Mouse (Mus musculus): ENCODE results near the gene Selenow.

Gene Selenow

DNA sequence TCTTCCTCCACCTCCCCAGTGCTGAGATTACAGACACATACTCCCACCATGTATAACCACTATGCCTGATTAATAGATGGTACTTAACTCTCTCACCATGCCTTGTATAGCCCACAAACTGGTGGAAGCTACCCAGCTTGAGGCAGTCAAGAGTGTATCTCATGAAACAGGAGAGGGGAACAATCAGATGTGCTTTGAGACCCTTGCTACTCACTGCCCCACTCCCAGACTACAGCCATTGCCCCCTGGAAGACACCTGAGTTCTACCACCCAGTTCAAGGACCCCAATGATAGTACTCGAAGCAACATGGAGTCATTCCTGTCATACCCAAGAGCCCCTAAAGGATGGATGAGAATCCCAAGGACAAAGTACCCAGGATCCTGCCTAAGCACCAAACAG lies 15.6 kb downstream of the Selenow start:
- DNase-seq (ENCODE audit: low spot score in 2 of 2) = no peak

DNA sequence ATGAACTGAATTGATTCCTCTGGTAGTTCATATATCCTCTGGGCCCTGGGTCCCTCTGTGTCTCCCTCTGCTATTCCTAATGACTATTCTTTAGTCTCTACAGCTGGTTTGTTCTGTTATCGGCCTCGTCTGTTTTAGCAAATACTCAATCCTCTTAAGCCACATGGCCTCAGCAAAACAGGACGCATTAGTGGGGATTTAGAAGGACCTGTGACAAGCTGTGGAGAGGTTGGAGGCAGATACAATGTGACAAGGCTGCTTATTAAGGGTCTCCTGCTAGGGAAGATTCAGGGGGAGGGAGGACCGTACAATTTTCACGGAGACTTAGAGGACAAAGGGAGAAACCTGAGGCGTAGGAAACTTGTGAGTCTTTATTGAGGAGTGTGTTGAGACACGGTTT lies 16.3 kb downstream of the Selenow start:
- no peak for DNase-seq (ENCODE audit: low spot score in 2 of 2)

DNA sequence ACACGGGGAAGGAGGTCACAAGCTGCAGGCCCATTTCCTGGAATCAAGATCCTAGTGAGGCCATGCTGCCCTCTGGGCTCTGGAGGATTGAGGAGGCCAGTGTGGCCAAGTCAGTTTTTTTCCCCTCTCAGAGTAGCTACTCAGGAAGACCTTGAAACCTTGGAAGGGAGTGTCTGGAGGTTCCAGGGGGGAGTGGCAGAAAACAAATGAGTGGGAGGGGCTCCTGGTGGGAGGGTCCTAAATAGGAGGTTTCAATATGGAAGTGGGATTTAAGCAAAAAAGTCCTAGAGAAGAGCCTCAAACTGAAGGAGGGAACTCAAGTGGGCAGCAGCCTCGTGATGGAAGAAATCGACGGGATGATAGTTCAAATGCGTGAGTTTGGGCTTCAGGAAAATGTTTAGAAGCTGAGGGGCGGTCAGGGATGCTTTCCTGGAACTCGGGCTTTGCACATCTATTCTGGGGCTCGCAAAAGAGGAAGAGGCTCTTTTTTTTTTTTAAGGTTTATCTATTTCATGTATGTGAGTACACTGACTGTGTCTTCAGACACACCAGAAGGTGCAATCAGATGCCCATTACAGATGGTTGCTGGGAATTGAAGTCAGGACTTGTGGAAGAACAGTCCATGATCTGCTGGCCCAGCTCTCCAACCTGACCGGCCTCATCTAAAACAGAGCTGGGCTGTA lies 20.7 kb downstream of the Selenow start:
- DNase-seq (ENCODE audit: low spot score in 2 of 2) = no peak

DNA sequence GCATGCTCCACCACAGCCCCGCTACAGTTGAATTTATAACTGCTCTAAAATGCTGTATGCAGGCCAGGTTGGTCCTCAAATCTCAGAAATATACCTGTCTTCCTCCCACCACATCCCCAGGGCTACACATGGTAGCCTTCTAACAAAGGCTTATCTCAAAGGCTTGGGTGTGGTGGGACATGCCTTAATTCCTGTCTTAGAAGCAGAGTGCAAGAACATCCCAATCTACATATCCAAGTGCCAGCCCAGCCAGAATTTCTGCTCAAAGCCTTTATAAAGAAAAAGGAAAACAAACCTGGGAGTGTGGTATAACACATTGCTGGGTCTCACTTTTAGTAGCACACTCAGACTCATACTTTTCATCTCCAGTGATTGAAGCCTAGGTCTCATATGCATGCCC lies 28.0 kb downstream of the Selenow start:
- DNase-seq (ENCODE audit: low spot score in 2 of 2) = no peak

DNA sequence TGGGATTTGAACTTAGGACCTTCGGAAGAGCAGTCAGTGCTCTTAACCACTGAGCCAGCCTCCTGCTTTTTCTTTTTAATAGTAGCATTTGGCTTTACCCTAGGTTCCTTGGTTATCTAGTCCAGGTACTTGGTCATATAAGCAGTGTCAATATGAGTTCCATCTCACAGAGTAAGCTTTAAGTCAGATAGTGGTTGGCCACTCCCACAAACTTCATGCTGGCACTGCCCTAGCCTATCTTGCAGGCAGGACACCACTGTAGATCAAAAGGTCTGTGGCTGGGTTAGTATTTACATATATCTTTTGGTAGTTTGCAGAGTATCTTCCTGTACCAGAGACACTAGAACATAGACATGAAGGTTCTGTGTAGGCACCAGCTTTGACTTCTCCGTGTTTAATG lies 38.1 kb downstream of the Selenow start:
- no peak for DNase-seq (ENCODE audit: low spot score in 2 of 2)

DNA sequence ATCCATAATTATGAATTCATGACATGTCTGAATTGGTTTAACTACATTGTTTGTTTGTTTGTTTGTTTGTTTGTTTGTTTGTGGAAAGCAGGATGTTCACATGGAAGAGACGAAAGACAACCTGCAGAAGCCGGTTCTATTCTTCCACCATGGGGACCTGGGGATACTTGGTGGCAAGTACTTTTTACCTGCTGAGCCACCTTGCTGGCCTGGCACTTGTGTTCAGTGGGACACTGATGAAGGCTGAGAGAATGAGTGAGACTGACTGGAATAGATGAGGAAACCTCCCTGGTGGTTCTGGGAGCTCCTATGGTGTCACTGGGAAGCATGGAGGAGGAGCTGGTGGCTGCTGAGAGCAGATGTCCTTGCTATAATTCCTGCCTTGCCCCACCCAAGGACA lies 39.9 kb downstream of the Selenow start, which contains the start of gene Crxos:
TSS of gene Crxos (plus strand) at position 301 of the 400 bp plus-strand sequence.
- no peak for DNase-seq (ENCODE audit: low spot score in 2 of 2)

DNA sequence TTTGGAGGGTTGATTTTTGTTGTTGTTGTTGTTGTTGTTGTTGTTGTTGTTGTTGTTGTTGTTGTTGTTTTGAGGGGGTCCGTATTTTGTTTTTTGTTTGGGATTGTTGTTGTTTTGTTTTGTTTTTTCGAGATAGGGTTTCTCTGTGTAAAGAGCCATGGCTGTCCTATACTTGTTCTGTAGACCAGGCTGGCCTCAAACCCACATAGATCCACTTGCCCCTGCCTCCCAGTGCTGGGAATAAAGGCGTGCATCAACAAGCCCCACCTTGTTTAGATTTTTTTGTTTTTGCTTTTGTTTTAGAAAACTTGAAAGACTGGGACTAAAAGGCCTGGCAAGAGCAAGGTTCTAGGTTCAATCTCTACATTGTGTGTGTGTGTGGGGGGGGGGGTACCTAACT lies 40.4 kb downstream of the Selenow start:
- no peak for DNase-seq (ENCODE audit: low spot score in 2 of 2)

DNA sequence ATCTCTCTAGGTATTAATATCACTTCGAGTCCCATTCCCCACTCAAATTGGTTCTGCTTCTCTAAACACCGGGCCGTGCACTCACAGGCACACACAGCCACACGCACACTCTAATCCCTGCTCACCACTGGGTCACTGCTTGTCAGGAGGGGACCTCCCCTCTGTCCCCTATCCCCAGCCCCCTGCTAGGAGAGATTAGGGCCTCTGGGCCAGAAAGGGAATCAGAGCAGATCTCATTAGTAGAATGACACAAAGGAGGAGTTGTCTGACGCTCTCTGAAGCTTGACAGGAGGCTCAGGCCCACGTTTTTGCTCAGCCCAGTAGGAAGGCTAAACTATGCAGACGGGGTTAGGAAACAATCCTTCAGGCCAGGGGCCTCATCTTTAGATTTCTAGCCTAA lies 40.8 kb downstream of the Selenow start:
- DNase-seq (ENCODE audit: low spot score in 2 of 2) = no peak

DNA sequence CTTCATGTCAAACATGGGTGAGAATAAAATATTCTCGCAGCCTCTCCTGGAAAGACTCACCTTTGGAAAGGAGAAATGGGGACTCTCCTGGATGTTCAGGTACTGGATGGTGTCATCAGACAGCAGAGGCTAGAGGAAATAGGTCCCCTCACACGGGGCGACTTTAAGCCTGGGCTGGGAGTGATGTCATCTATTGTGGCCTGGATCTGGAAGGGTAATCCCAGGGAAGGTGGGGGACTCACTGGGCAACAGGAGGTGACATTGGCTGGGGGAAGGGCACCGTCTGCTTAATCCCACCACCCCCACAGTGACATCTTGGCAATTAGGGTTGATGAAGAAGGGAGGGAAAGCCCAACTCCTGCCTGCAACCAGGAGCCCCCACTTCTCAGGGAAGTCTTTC lies 42.4 kb downstream of the Selenow start, which contains the start of gene Crx:
TSS of gene Crx (minus strand) at position 213 of the 400 bp plus-strand sequence.
- no peak for DNase-seq (ENCODE audit: low spot score in 2 of 2)
